Mouse (Mus musculus) stomach, postnatal 0 days (tissue): Measurements from ENCODE around the gene 1810010D01Rik.

Experiments
- CTCF ChIP-seq: IDR thresholded peaks from 2 replicates; pipeline ENCODE4 v1.5.1; 2016; ENCODE audit warnings: antibody characterized with exemption, low read depth, mild to moderate bottlenecking, moderate library complexity
- EP300 ChIP-seq: optimal IDR thresholded peaks from 2 replicates; pipeline ENCODE3; 2016; ENCODE audit warnings: antibody characterized with exemption

DNA sequence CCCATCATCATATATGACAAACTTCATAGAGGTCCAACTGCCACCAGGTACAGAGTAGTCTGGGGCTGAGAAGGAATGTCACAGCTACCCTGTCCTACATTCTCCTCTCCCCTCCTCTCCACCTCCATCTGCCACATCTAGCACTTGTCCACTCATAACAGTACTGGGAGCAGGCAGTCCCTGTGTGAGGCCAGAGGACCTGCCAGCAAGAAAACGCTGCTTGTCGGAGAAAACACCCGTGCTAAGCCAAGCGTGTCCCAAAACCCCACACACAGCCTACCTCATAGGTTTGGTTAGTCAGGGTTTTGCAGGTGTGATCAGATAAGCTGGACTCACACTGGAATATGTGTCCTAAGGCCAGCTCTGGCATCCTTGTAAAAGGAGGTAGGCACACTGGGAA lies 33.0 kb upstream of the 1810010D01Rik start:
- TF ChIP-seq CTCF (no peak), EP300 (no peak)
